Mouse (Mus musculus) liver, postnatal 0 days (tissue): ENCODE results near the gene Apmap.

Experiments
- CTCF ChIP-seq: sonication (generic); IDR thresholded peaks from 2 replicates; pipeline ENCODE4 v1.5.1; 2016; ENCODE audit warnings: antibody characterized with exemption, low read depth
- EP300 ChIP-seq: IDR thresholded peaks from 2 replicates; pipeline ENCODE4 v1.6.1; 2016; ENCODE audit warnings: antibody characterized with exemption, low read depth, mild to moderate bottlenecking

GRCm38 (mm10) chr2:150650511-150651074, 42.2 kb upstream of the Apmap start:
- no peak for TF ChIP-seq CTCF
- TF ChIP-seq EP300: no peak
